Mouse (Mus musculus): Measurements from ENCODE around the gene Socs7. TPM values are rescaled to one million over a fixed set of nuclear protein-coding genes. Genes with fewer than 3 reads are reported as not detected.
A peak's percentile ranks its signal among the peaks of the same experiment; 100 is the strongest.

Gene Socs7
- polyA plus RNA-seq, 1 experiment from 2014 or later, result 3.2 TPM

DNA sequence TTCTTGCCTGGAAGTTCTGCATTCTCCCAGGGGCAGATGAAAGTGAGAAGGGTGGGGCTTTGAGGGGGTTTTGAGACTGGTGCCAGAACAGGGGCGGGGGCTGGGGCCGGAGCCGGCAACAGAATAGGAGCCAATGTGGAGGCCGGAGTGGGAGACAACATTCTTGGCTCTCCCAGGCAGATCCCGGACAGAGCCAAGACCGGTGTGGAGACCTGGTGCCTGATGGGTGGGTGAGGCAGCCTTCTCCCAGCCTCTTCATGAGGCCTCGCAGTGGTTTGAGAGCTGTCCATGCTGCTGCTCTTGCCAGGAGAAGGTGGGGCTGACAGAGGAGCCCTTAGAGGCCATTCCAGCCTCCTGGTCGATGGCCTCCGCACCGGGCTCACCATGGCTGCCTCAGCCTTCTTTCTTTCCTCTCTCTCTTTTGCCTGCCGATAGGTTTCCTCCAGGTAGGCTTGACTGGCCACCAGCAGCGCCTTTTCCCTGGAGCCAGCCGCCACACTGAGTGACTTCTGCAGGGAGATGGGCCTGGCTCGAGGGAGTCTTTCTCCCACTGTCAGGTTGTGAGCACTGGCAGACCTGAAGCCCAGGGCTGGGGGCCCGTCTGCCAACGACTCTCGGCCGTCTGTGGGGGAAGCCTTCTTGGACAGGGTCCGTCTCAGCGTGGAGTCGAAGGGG, 23.9 kb upstream of the Socs7 start:
- Histone ChIP-seq H3K4me1 (replicated peaks; ENCODE audit: control insufficient read depth, insufficient read depth, low read length) (peaks cover 19% of the 10 kb centered on the region), H3K4me3 (ENCODE audit: low read length) (peak overlapping the region; percentile 31), H3K9me3 (ENCODE audit: control insufficient read depth, low read length) (no peaks in the 10 kb centered on the region), H3K27me3 (ENCODE audit: control insufficient read depth, insufficient read depth, low read depth, low read length) (no peaks in the 10 kb centered on the region), H3K9ac (ENCODE audit: low read length) (peak overlapping the region; percentile 64), H3K4me2 (ENCODE audit: low read depth, low read length) (peak overlapping the region; percentile 59), H3K27ac (ENCODE audit: low read length) (peak overlapping the region; percentile 94), H3K36me3 (ENCODE audit: control insufficient read depth, insufficient read depth, low read length) (no peaks in the 10 kb centered on the region)
- peak; percentile 80 for ATAC-seq (ENCODE audit: low read depth)
- WGBS, result 26% methylated on average over 21 of the region's 21 CpGs

DNA sequence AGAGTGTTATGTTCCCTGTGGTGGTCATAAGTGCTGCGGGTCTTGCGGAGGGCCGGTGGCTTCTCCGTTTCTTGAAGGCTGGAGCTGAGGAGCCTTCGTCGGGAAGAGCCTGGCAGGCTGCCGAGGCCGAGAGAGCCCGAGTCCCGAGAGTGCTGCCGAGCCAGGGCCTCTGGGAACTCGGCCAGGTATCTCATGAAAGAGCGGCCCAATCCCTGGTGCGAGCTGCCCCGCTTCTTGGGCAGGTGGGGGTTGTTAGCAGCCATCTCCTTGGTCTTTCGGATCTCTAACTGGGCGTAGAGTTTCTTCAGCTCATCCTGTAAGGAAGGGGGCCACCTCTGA, 23.4 kb upstream of the Socs7 start:
- Histone ChIP-seq H3K36me3 (ENCODE audit: control insufficient read depth, insufficient read depth, low read length) (no peaks in the 10 kb centered on the region), H3K27me3 (ENCODE audit: control insufficient read depth, insufficient read depth, low read depth, low read length) (no peaks in the 10 kb centered on the region), H3K4me3 (ENCODE audit: low read length) (peak overlapping the region; percentile 31), H3K9ac (ENCODE audit: low read length) (peak overlapping the region; percentile 64), H3K27ac (ENCODE audit: low read length) (peak overlapping the region; percentile 94), H3K4me2 (ENCODE audit: low read depth, low read length) (peak overlapping the region; percentile 59), H3K9me3 (ENCODE audit: control insufficient read depth, low read length) (no peaks in the 10 kb centered on the region), H3K4me1 (replicated peaks; ENCODE audit: control insufficient read depth, insufficient read depth, low read length) (peaks cover 22% of the 10 kb centered on the region)
- ATAC-seq (ENCODE audit: low read depth), result peak; percentile 69
- WGBS, result 8% methylated on average over 17 of the region's 17 CpGs

DNA sequence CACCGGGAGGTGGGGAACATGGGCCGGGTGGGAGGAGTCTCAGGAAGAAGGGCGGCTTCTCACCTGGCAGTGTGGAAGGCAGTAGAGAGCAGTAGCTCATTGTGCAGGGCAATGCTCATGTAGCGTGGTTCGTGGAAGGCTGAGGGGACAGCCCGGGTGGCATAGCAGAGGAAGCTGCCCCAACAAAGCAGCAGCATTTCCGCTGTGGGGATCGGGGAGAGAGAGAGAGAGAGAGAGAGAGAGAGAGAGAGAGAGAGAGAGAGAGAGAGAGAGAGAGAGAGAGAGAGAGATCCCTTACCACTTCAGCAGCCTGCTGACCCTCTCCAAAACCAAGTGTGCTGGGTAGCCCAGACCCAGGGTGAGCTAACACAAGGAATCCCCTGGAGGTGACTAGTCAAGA, 19.2 kb upstream of the Socs7 start:
- Histone ChIP-seq H3K4me2 (ENCODE audit: low read depth, low read length) (no peak overlapping the region; the same call in 1 of the 2 replicates), H3K27me3 (ENCODE audit: control insufficient read depth, insufficient read depth, low read depth, low read length) (no peaks in the 10 kb centered on the region), H3K4me3 (ENCODE audit: low read length) (no peak overlapping the region), H3K9ac (ENCODE audit: low read length) (no peak overlapping the region), H3K4me1 (replicated peaks; ENCODE audit: control insufficient read depth, insufficient read depth, low read length) (peaks cover 16% of the 10 kb centered on the region), H3K36me3 (ENCODE audit: control insufficient read depth, insufficient read depth, low read length) (no peaks in the 10 kb centered on the region), H3K27ac (ENCODE audit: low read length) (no peak overlapping the region), H3K9me3 (ENCODE audit: control insufficient read depth, low read length) (no peaks in the 10 kb centered on the region)
- 34% methylated on average over 8 of the region's 8 CpGs for WGBS
- no peak for ATAC-seq (ENCODE audit: low read depth)

DNA sequence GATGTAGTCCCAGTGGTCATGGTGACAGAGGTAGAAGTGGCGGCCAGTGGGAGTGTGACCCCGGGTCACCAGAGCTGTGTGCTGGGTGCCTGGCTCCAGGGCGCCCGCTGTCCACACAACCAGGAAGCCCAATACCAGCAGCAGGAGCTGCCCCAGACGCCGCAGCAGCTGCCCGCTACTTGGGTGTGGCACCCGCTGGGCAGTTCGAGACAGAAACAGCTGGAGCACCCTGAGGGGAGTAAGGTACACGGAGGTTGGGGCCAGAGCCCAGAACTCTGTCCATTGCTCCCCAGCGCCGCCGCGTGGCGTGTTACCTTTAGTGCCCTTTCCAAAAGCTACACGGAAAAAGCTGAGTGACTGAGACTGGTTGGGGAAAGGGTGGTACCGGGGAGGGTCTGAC, 18.7 kb upstream of the Socs7 start:
- WGBS, result 25% methylated on average over 17 of the region's 17 CpGs
- no peak overlapping the region for H3K9ac ChIP-seq (ENCODE audit: low read length)
- no peaks in the 10 kb centered on the region for H3K27me3 ChIP-seq (ENCODE audit: control insufficient read depth, insufficient read depth, low read depth, low read length)
- peaks cover 11% of the 10 kb centered on the region for H3K4me1 ChIP-seq (replicated peaks; ENCODE audit: control insufficient read depth, insufficient read depth, low read length)
- ATAC-seq (ENCODE audit: low read depth), result peak; percentile 44; the same call in 1 of the 2 replicates
- no peaks in the 10 kb centered on the region for H3K9me3 ChIP-seq (ENCODE audit: control insufficient read depth, low read length)
- H3K4me2 ChIP-seq (ENCODE audit: low read depth, low read length), result peak overlapping the region; percentile 22
- H3K27ac ChIP-seq (ENCODE audit: low read length), result no peak overlapping the region
- H3K36me3 ChIP-seq (ENCODE audit: control insufficient read depth, insufficient read depth, low read length), result no peaks in the 10 kb centered on the region
- H3K4me3 ChIP-seq (ENCODE audit: low read length), result no peak overlapping the region

- Histone ChIP-seq H3K9me3 (ENCODE audit: control insufficient read depth, low read length) (no peaks in the 10 kb centered on the region), H3K4me1 (replicated peaks; ENCODE audit: control insufficient read depth, insufficient read depth, low read length) (peaks cover 17% of the 10 kb centered on the region), H3K27ac (ENCODE audit: low read length) (no peak overlapping the region), H3K9ac (ENCODE audit: low read length) (no peak overlapping the region), H3K27me3 (ENCODE audit: control insufficient read depth, insufficient read depth, low read depth, low read length) (no peaks in the 10 kb centered on the region), H3K4me2 (ENCODE audit: low read depth, low read length) (no peak overlapping the region), H3K36me3 (ENCODE audit: control insufficient read depth, insufficient read depth, low read length) (no peaks in the 10 kb centered on the region), H3K4me3 (ENCODE audit: low read length) (no peak overlapping the region)
- no peak for ATAC-seq (ENCODE audit: low read depth)
- WGBS, result 53% methylated on average over 10 of the region's 10 CpGs
Measured at GRCm38 (mm10) chr11:97345446-97345845, 16.9 kb upstream of the Socs7 start.

DNA sequence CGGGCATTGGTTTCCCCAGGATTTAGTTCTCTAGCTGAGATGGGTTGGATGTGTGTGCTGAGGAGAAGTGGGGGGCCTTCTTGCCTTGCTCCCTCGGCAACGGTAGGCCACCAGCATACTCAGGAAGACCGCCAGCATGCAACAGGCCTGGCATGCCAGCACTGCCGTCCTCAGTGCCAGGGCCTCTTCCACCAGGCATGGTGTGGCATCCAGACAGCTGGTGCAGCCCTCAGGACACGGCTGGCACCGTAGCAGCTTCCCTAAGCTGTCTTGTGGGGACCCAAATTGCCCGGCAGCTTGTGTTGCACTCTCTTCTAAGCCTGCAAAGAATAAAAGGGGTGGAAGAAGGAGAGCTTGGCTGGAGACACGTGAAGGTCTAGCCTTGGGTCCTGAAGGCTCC, 16.0 kb upstream of the Socs7 start:
- Histone ChIP-seq H3K27me3 (ENCODE audit: control insufficient read depth, insufficient read depth, low read depth, low read length) (no peaks in the 10 kb centered on the region), H3K4me2 (ENCODE audit: low read depth, low read length) (no peak overlapping the region), H3K9me3 (ENCODE audit: control insufficient read depth, low read length) (no peaks in the 10 kb centered on the region), H3K27ac (ENCODE audit: low read length) (no peak overlapping the region), H3K9ac (ENCODE audit: low read length) (no peak overlapping the region), H3K4me1 (replicated peaks; ENCODE audit: control insufficient read depth, insufficient read depth, low read length) (peaks cover 17% of the 10 kb centered on the region), H3K4me3 (ENCODE audit: low read length) (no peak overlapping the region), H3K36me3 (ENCODE audit: control insufficient read depth, insufficient read depth, low read length) (no peaks in the 10 kb centered on the region)
- 71% methylated on average over 9 of the region's 9 CpGs for WGBS
- no peak for ATAC-seq (ENCODE audit: low read depth)

DNA sequence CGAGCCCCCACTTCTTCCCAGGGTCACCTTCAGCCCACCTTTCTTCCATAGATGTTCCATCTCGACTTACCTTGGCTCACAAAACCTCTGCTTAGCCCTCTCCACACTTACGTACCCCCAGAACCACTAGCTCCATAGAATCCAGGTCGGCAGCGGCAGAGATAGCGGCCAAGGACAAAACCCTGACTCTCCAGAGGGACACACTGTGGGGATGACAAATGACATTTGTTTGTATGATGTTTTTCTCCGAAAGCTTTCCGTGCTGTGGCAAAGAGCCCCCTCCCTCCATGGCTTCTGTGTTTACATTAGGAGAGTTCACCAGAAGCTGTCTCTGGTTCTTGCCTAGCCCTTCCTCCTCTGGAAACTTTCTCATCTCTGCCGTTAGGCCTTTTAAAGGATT, 15.1 kb upstream of the Socs7 start:
- Histone ChIP-seq H3K36me3 (ENCODE audit: control insufficient read depth, insufficient read depth, low read length) (no peaks in the 10 kb centered on the region), H3K4me1 (replicated peaks; ENCODE audit: control insufficient read depth, insufficient read depth, low read length) (peaks cover 17% of the 10 kb centered on the region), H3K27me3 (ENCODE audit: control insufficient read depth, insufficient read depth, low read depth, low read length) (no peaks in the 10 kb centered on the region), H3K27ac (ENCODE audit: low read length) (no peak overlapping the region), H3K4me2 (ENCODE audit: low read depth, low read length) (no peak overlapping the region), H3K9me3 (ENCODE audit: control insufficient read depth, low read length) (no peaks in the 10 kb centered on the region), H3K4me3 (ENCODE audit: low read length) (no peak overlapping the region), H3K9ac (ENCODE audit: low read length) (no peak overlapping the region)
- ATAC-seq (ENCODE audit: low read depth), result no peak
- 68% methylated on average over 9 of the region's 9 CpGs for WGBS

DNA sequence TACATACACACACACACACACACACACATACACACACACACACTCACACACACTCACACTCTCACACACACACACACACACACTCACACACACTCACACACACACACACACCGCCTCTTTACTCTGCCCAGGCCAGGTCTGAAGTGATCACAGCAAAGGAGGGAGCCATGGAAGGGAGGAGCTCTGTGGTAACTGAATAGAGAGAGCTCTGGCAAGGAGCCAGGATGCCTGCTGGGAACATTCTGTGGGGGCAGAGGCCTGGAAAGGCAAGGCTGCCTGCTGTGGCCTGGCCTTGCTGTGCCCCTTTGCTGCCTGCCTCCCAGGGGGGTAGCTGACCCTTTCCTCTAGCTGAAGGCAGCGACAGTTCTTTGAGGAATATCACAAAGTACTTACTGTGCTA, 12.3 kb upstream of the Socs7 start:
- no peak overlapping the region for H3K4me3 ChIP-seq (ENCODE audit: low read length)
- no peak overlapping the region for H3K4me2 ChIP-seq (ENCODE audit: low read depth, low read length)
- H3K9me3 ChIP-seq (ENCODE audit: control insufficient read depth, low read length), result no peaks in the 10 kb centered on the region
- H3K36me3 ChIP-seq (ENCODE audit: control insufficient read depth, insufficient read depth, low read length), result no peaks in the 10 kb centered on the region
- no peak overlapping the region for H3K9ac ChIP-seq (ENCODE audit: low read length)
- peak overlapping the region; percentile 78 for H3K27ac ChIP-seq (ENCODE audit: low read length)
- ATAC-seq (ENCODE audit: low read depth), result peak; percentile 81
- WGBS, result 19% methylated on average over 2 of the region's 2 CpGs
- no peaks in the 10 kb centered on the region for H3K27me3 ChIP-seq (ENCODE audit: control insufficient read depth, insufficient read depth, low read depth, low read length)
- peaks cover 11% of the 10 kb centered on the region for H3K4me1 ChIP-seq (replicated peaks; ENCODE audit: control insufficient read depth, insufficient read depth, low read length)

GRCm38 (mm10) chr11:97352027-97352684, 10.2 kb upstream of the Socs7 start, which contains the start of gene Gpr179:
Gene Gpr179, minus strand, starts transcription at chr11:97352077.
- 71% methylated on average over 3 of the region's 3 CpGs for WGBS
- no peak within 1 kb of the TSS for H3K27ac ChIP-seq (ENCODE audit: low read length)
- no peak within 1 kb of the TSS for H3K9ac ChIP-seq (ENCODE audit: low read length)
- no peak for ATAC-seq (ENCODE audit: low read depth)
- no peak within 1 kb of the TSS for H3K4me2 ChIP-seq (ENCODE audit: low read depth, low read length)
- H3K27me3 ChIP-seq (ENCODE audit: control insufficient read depth, insufficient read depth, low read depth, low read length), result no peaks in the 10 kb centered on the region
- peaks cover 11% of the 10 kb centered on the region for H3K4me1 ChIP-seq (replicated peaks; ENCODE audit: control insufficient read depth, insufficient read depth, low read length)
- H3K36me3 ChIP-seq (ENCODE audit: control insufficient read depth, insufficient read depth, low read length), result no peaks in the 10 kb centered on the region
- no peak within 1 kb of the TSS for H3K4me3 ChIP-seq (ENCODE audit: low read length)
- H3K9me3 ChIP-seq (ENCODE audit: control insufficient read depth, low read length), result no peaks in the 10 kb centered on the region
